Mouse (Mus musculus): ENCODE results near the gene Fam126a.

- TF ChIP-seq CTCF (IDR thresholded peaks at IDR 0.05; ENCODE audit: low read depth) (peak; percentile 86), EP300 (IDR thresholded peaks at IDR 0.05; ENCODE audit: low read depth) (peak; percentile 57)
These were observed 1.1 kb downstream of the Fam126a start for GRCm38 (mm10) chr5:24029331-24029771.
